Mouse (Mus musculus): ENCODE data around the gene Mnd1.

DNA sequence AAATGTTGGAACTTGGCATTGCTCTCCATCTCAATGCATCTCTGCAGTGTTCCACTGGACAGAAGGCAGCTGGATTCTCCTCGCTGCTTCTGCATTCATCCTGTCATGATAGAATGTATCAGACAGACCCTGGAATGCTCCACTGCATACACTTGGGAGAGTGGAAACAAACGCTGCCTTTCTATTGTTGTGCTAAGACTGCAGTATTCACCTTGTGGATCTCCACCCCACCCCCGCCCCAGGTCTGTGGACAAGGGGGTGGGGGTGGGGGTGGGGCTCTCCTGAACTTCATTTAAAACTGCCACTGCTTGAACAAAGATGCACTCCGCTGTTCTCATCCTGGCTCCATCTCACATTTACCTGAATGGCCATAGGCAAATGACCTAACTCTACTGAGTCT lies 38.3 kb upstream of the Mnd1 start:
- TF ChIP-seq CTCF (IDR thresholded peaks at IDR 0.05; ENCODE audit: borderline replicate concordance, control insufficient read depth, extremely low read depth, insufficient read depth, low read length, poor library complexity) (no peak), POLR2A (IDR thresholded peaks at IDR 0.05; ENCODE audit: control insufficient read depth, extremely low read depth, insufficient read depth, low read length, poor library complexity) (no peak)
